Mouse (Mus musculus) midbrain, postnatal 0 days (tissue): Measurements from ENCODE around the gene Zdhhc22. TPM values are rescaled to one million over a fixed set of nuclear protein-coding genes. Genes with fewer than 3 reads are reported as not detected.

ENCODE experiments used
- ATAC-seq: fragments of 200-750 bp; cut with Nextera tagmentation; 2 replicates; pipeline ENCODE4 v1.8.0; 2017; ENCODE audit warnings: moderate number of reproducible peaks, mild to moderate bottlenecking, moderate TSS enrichment, moderate library complexity; ENCODE audit not compliant: low FRiP score
- DNase-seq: peaks from one replicate; pipeline ENCODE4 v3.0.0-alpha.2; 2015; ENCODE audit warnings: low spot score
- H3K27ac ChIP-seq: fragments of 300-500 bp; sonication (generic); 2 replicates; pipeline ENCODE4 v1.5.1; 2014; ENCODE audit warnings: low read depth, mild to moderate bottlenecking, low read length, mixed read lengths
- H3K27me3 ChIP-seq: fragments of 300-500 bp; sonication (generic); 2 replicates; pipeline ENCODE4 v1.6.1; 2014; ENCODE audit warnings: low read length, control low read depth, mixed read lengths; ENCODE audit not compliant: insufficient read depth
- H3K36me3 ChIP-seq: fragments of 300-500 bp; sonication (generic); 2 replicates; pipeline ENCODE4 v1.6.1; 2014; ENCODE audit warnings: low read length, control low read depth, mixed read lengths; ENCODE audit not compliant: insufficient read depth
- H3K4me1 ChIP-seq: fragments of 300-500 bp; sonication (generic); 2 replicates; pipeline ENCODE4 v1.6.1; 2014; ENCODE audit warnings: mild to moderate bottlenecking, control low read depth, antibody characterized with exemption, low read length, mixed read lengths; ENCODE audit not compliant: insufficient read depth
- H3K4me2 ChIP-seq: fragments of 300-500 bp; sonication (generic); 2 replicates; pipeline ENCODE4 v1.6.1; 2014; ENCODE audit warnings: low read depth, mild to moderate bottlenecking, low read length, mixed read lengths; ENCODE audit not compliant: poor library complexity, severe bottlenecking
- H3K4me3 ChIP-seq: fragments of 300-500 bp; sonication (generic); 2 replicates; pipeline ENCODE4 v1.5.1; 2014; ENCODE audit warnings: low read depth, mild to moderate bottlenecking, low read length, moderate library complexity
- H3K9ac ChIP-seq: fragments of 300-500 bp; sonication (generic); replicated peaks from 2 replicates; pipeline ENCODE4 v1.6.1; 2014; ENCODE audit warnings: mild to moderate bottlenecking, low read length, moderate library complexity, mixed read lengths; ENCODE audit not compliant: poor library complexity, severe bottlenecking
- H3K9me3 ChIP-seq: fragments of 300-500 bp; sonication (generic); 2 replicates; pipeline ENCODE4 v1.6.1; 2016; ENCODE audit warnings: low read length, control low read depth
- CTCF ChIP-seq: IDR thresholded peaks from 2 replicates; pipeline ENCODE4 v1.5.1; 2016; ENCODE audit warnings: antibody characterized with exemption, mild to moderate bottlenecking
- WGBS: fragments of 180-500 bp; shearing (Covaris S2); extraction: QIAGEN DNeasy Blood & Tissue Kit; methylation state at CpG from one replicate; pipeline ENCODE4 v1.1.7; 2014; 5-methylcytosine and 5-hydroxymethylcytosine counted together
- polyA plus RNA-seq: library from polyadenylated mRNA; unstranded; fragments of >200 nt; fragmentation: Nextera tagmentation; extraction: Ambion mirVana; gene quantifications from 2 replicates; pipeline ENCODE4 v1.2.1, GENCODE M21; 2015
- total RNA-seq: library from RNA; depleted of rRNA; stranded (reverse); fragments of >200 nt; gene quantifications from 2 replicates; pipeline ENCODE4 v1.2.3, GENCODE M21; 2014

Zdhhc22 gene
- total and polyA plus RNA-seq, 2 experiments from 2014 or later = 21.9 to 32.2 TPM

- no peak for TF ChIP-seq CTCF
- H3K4me1 ChIP-seq = peaks cover 15% of the 10 kb centered on the region
- peak overlapping the region; percentile 95 for H3K9ac ChIP-seq
- H3K9me3 ChIP-seq = no peaks in the 10 kb centered on the region
- under 1% methylated on average over 17 of the region's 17 CpGs for WGBS
- no peaks in the 10 kb centered on the region for H3K27me3 ChIP-seq
- DNase-seq = peak; percentile 79
- peak overlapping the region; percentile 60 for H3K4me2 ChIP-seq
- peak overlapping the region; percentile 61 for H3K4me3 ChIP-seq
- no peaks in the 10 kb centered on the region for H3K36me3 ChIP-seq
- H3K27ac ChIP-seq = peak overlapping the region; percentile 99
- ATAC-seq = no peak
Measured at GRCm38 (mm10) chr12:86946301-86946781, 43.9 kb downstream of the Zdhhc22 start.

GRCm38 (mm10) chr12:86945126-86945525, 45.1 kb downstream of the Zdhhc22 start:
- Histone ChIP-seq H3K9me3 (no peaks in the 10 kb centered on the region), H3K4me3 (no peak overlapping the region), H3K27me3 (no peaks in the 10 kb centered on the region), H3K27ac (peak overlapping the region; percentile 63; the same call in 1 of the 2 replicates), H3K4me2 (no peak overlapping the region), H3K36me3 (no peaks in the 10 kb centered on the region), H3K9ac (no peak overlapping the region), H3K4me1 (peaks cover 19% of the 10 kb centered on the region)
- ATAC-seq = no peak
- TF ChIP-seq CTCF = peak; percentile 94
- WGBS = under 1% methylated on average over 4 of the region's 4 CpGs
- DNase-seq = peak; percentile 92

GRCm38 (mm10) chr12:86943421-86943820, 46.8 kb downstream of the Zdhhc22 start:
- H3K27ac ChIP-seq = 0 out of 2 replicates have a peak overlapping the region, but pooled peaks have one; percentile 91

GRCm38 (mm10) chr12:86941734-86942486, 48.3 kb downstream of the Zdhhc22 start:
- Histone ChIP-seq H3K9me3 (no peaks in the 10 kb centered on the region), H3K4me2 (peak overlapping the region; percentile 15; the same call in 1 of the 2 replicates), H3K36me3 (no peaks in the 10 kb centered on the region), H3K4me1 (peaks cover 10% of the 10 kb centered on the region), H3K9ac (peak overlapping the region; percentile 6; the same call in 1 of the 2 replicates), H3K27me3 (no peaks in the 10 kb centered on the region), H3K4me3 (no peak overlapping the region), H3K27ac (peak overlapping the region; percentile 91)
- DNase-seq = peak; percentile 92
- ATAC-seq = peak; percentile 65
- 14% methylated on average over 5 of the region's 5 CpGs for WGBS
- no peak for TF ChIP-seq CTCF

More at GRCm38 (mm10) chr12:86943421-86943820, 46.8 kb downstream of the Zdhhc22 start:
- H3K4me3 ChIP-seq = no peak overlapping the region
- ATAC-seq (no peak), DNase-seq (no peak)
- H3K4me1 ChIP-seq = peaks cover 14% of the 10 kb centered on the region
- no peaks in the 10 kb centered on the region for H3K36me3 ChIP-seq
- 93% methylated on average over 8 of the region's 8 CpGs for WGBS
- H3K27me3 ChIP-seq = no peaks in the 10 kb centered on the region
- no peaks in the 10 kb centered on the region for H3K9me3 ChIP-seq
- H3K4me2 ChIP-seq = no peak overlapping the region
- H3K9ac ChIP-seq = no peak overlapping the region
- TF ChIP-seq CTCF = no peak

- peak; percentile 30 for TF ChIP-seq CTCF
- H3K4me2 ChIP-seq = no peak overlapping the region
- peaks cover 10% of the 10 kb centered on the region for H3K4me1 ChIP-seq
- ATAC-seq = peak; percentile 65; the same call in 1 of the 2 replicates
- no peak overlapping the region for H3K9ac ChIP-seq
- H3K27ac ChIP-seq = peak overlapping the region; percentile 91
- 11% methylated on average over 11 of the region's 11 CpGs for WGBS
- no peak overlapping the region for H3K4me3 ChIP-seq
- H3K36me3 ChIP-seq = no peaks in the 10 kb centered on the region
- no peaks in the 10 kb centered on the region for H3K27me3 ChIP-seq
- no peaks in the 10 kb centered on the region for H3K9me3 ChIP-seq
- DNase-seq = peak; percentile 67
Measured at GRCm38 (mm10) chr12:86941173-86941572, 49.1 kb downstream of the Zdhhc22 start.

- H3K4me3 ChIP-seq = no peak overlapping the region
- H3K36me3 ChIP-seq = no peaks in the 10 kb centered on the region
- WGBS = 55% methylated on average over 9 of the region's 9 CpGs
- DNase-seq (no peak), ATAC-seq (no peak)
- peaks cover 5% of the 10 kb centered on the region; the same call in 1 of the 2 replicates for H3K4me1 ChIP-seq
- H3K27ac ChIP-seq = no peak overlapping the region
- no peak overlapping the region for H3K4me2 ChIP-seq
- TF ChIP-seq CTCF = no peak
- no peaks in the 10 kb centered on the region for H3K9me3 ChIP-seq
- H3K9ac ChIP-seq = no peak overlapping the region
- no peaks in the 10 kb centered on the region for H3K27me3 ChIP-seq
Measured at GRCm38 (mm10) chr12:86938571-86938970, 51.7 kb downstream of the Zdhhc22 start.
